Mouse (Mus musculus): ENCODE measurements around the gene Podn.
A peak's percentile ranks its signal among the peaks of the same experiment; 100 is the strongest.

Gene Podn

GRCm38 (mm10) chr4:108037027-108037426, 59.2 kb downstream of the Podn start:
- DNase-seq = no peak

- DNase-seq = no peak
Observed at GRCm38 (mm10) chr4:108033041-108033764, 63.0 kb downstream of the Podn start.

GRCm38 (mm10) chr4:108032352-108032849, 63.8 kb downstream of the Podn start:
- DNase-seq = no peak

DNA sequence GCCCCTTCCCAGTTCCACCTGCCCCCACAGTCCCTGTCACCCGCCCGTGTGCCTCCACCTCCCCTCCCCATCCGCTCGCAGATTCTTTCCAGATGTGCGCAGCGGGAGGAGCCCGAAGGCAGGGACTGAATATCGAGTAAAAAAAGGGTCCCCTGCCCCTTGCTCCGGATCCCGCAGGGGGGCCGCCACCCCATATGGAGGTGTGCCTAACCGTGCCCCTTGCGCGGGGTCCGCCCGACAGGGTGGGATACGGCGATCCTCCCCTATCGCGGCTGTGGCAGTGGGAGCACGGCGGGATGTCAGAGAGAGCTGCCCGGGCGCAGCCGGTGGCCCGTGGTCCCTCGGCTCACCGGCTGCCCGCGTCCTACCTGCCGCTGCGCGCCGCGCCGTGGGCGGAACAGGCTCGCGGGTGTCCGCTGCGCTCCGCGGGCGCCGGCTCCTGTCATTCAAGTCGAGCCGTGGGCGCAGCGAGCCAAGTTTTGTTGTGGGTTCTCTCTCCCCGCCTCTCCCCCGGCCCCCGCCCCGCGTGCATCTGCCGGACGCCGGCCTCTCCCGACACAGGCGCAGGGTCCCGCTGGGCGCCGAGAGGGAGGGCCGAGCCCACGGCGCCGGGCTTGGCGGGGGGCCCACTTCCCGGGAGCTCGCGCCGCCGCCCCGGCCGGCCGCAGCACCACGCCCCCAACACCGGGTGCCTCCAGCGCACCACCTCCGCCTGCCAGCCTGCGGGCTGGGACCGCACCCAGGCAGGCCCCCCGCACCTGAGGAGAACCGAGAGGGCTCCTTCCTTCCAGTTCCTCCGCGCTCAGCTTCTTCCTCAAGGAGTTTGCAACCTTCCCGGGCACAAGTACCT, 64.5 kb downstream of the Podn start:
- peak; percentile 31 to 53 for DNase-seq

- no peak for DNase-seq
Observed at GRCm38 (mm10) chr4:108030888-108031501, 65.2 kb downstream of the Podn start.

GRCm38 (mm10) chr4:108026193-108026592, 70.1 kb downstream of the Podn start:
- no peak for DNase-seq

DNA sequence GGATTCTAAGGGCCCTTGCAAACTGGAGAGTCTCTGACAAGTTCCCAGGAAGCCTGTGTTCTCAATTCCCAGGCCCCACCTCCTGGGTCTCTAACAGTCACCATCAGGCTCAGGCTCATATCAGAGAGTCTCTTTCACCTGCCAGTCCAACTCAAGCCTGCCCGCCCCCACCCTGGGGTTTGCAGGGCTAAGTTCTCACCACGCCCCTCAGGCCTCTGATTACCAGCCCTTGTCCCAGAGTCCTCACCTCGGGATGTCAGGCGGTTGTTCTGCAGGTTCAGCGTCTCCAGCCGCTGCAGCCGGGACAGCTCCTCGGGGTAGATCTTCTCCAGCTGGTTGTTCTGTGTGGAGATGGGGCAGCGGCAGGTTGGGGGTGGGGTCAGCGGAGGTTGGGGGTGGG, 71.0 kb downstream of the Podn start:
- DNase-seq = no peak

- DNase-seq = no peak
Observed at GRCm38 (mm10) chr4:108024641-108025040, 71.6 kb downstream of the Podn start.

- DNase-seq = no peak
Observed at GRCm38 (mm10) chr4:108023186-108023585, 73.1 kb downstream of the Podn start.

- DNase-seq = no peak
Observed at GRCm38 (mm10) chr4:108020178-108020577, 76.1 kb downstream of the Podn start.

- no peak for DNase-seq
Observed at GRCm38 (mm10) chr4:108018961-108019921, 77.0 kb downstream of the Podn start.

DNA sequence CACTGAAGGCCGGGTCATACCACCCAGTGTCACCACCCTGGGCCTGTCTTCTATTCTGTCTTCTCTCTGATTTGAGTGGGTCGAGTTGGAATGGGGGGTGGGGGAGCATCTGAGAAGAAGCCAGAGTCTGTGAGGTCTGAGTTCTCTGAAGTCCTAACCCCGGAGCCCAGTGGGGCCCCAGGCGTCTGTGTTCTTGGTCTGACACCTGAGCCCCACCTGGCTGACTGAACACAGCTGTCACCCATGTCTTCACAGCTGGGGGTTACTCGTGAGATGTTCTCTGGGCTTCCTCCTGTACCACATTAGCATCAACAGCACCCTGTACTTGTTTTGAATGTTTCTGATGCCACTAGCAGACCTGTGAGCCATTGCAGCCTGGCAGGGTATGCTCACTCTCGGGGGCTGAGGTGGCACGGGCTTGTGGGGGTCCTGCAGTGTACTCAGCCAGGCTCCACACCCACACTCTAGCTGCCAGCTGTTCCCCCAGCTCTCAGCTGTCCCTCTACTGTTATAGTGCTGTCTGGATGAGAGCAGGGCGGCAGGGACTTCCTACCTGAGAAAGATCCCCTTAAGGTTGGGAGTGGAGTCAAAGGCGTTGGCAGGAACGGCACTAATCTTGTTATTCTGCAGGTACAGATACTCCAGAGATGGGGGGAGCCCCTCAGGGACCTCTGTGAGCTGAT, 77.9 kb downstream of the Podn start:
- no peak for DNase-seq

GRCm38 (mm10) chr4:108017839-108018238, 78.4 kb downstream of the Podn start:
- no peak for DNase-seq

GRCm38 (mm10) chr4:108016321-108016720, 79.9 kb downstream of the Podn start:
- DNase-seq = peak; percentile 47 to 53

- no peak for DNase-seq
Observed at GRCm38 (mm10) chr4:108015067-108015765, 81.0 kb downstream of the Podn start.

GRCm38 (mm10) chr4:108014466-108014865, 81.8 kb downstream of the Podn start:
- DNase-seq = no peak

- peak in 1 of 2 experiments; percentile 35 for DNase-seq
Observed at GRCm38 (mm10) chr4:108008541-108008940, 87.7 kb downstream of the Podn start.

DNA sequence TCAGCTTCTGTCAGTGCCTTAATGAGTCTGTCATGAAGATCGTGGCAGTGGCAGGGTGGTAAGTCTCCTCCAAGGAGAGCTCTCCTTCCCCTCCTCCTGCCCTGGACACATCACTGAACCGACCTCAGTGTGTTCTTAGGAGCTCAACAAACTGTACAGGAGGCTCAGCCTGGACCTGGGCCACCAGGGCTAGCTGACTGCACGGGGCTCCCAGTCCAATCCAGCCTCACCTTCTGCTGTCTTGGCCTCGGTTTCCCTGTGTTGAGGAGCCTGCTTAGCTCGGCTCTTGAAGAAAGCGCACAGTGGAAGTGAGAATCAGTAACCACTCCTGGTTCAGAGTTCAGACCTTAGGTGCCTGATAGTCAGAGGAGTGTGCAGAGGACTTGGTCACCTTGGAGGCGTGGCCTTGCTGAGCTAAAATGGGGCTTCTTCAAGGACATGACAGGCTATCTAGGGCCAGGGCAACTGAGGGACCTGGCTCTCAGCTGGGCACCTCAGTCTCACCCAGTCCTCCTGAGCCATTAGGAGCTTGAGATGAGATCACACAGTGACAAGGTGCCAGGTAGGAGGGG, 88.6 kb downstream of the Podn start:
- DNase-seq = peak in 1 of 2 experiments; percentile 27

- no peak for DNase-seq
Observed at GRCm38 (mm10) chr4:108005328-108005727, 90.9 kb downstream of the Podn start.

GRCm38 (mm10) chr4:107999380-107999779, 96.9 kb downstream of the Podn start:
- DNase-seq = no peak

All from cerebellum, adult 18-20 months (tissue).